Mouse (Mus musculus) limb, embryonic 12.5 days (tissue): ENCODE results near the gene Ado. TPM values are rescaled to one million over a fixed set of nuclear protein-coding genes. Genes with fewer than 3 reads are reported as not detected.

Experiments
- ATAC-seq: fragments of 200-750 bp; cut with Nextera tagmentation; 2 replicates; pipeline ENCODE4 v1.8.0; 2017; ENCODE audit warnings: low read depth, moderate TSS enrichment; ENCODE audit not compliant: insufficient number of reproducible peaks, insufficient read depth, low FRiP score, low TSS enrichment
- H3K27ac ChIP-seq: fragments of 300-500 bp; sonication (generic); 2 replicates; pipeline ENCODE4 v1.5.1; 2016; ENCODE audit warnings: mild to moderate bottlenecking, moderate library complexity
- H3K27me3 ChIP-seq: fragments of 300-500 bp; sonication (generic); 2 replicates; pipeline ENCODE4 v1.6.1; 2016; ENCODE audit warnings: mild to moderate bottlenecking, moderate library complexity
- H3K36me3 ChIP-seq: fragments of 300-500 bp; sonication (generic); 2 replicates; pipeline ENCODE4 v1.6.1; 2016; ENCODE audit warnings: mild to moderate bottlenecking, moderate library complexity
- H3K4me1 ChIP-seq: fragments of 300-500 bp; sonication (generic); replicated peaks from 2 replicates; pipeline ENCODE4 v1.6.1; 2016
- H3K4me2 ChIP-seq: fragments of 300-500 bp; sonication (generic); 2 replicates; pipeline ENCODE4 v1.6.1; 2016; ENCODE audit warnings: mild to moderate bottlenecking, moderate library complexity
- H3K4me3 ChIP-seq: fragments of 300-500 bp; sonication (generic); replicated peaks from 2 replicates; pipeline ENCODE4 v1.5.1; 2016; ENCODE audit warnings: mild to moderate bottlenecking
- H3K9ac ChIP-seq: fragments of 300-500 bp; sonication (generic); replicated peaks from 2 replicates; pipeline ENCODE4 v1.6.1; 2016; ENCODE audit warnings: mild to moderate bottlenecking, moderate library complexity
- H3K9me3 ChIP-seq: fragments of 300-500 bp; sonication (generic); 2 replicates; pipeline ENCODE4 v1.6.1; 2016; ENCODE audit warnings: mild to moderate bottlenecking, moderate library complexity
- WGBS: fragments of 180-500 bp; shearing (Covaris S2); methylation state at CpG from one replicate; pipeline ENCODE4 v1.1.7; 2016; 5-methylcytosine and 5-hydroxymethylcytosine counted together
- polyA plus RNA-seq: library from polyadenylated mRNA; unstranded; fragments of >200 nt; fragmentation: Nextera tagmentation; extraction: Ambion mirVana; gene quantifications from 2 replicates; pipeline ENCODE4 v1.2.1, GENCODE M21; 2016

The Ado gene
- polyA plus RNA-seq, 1 experiment from 2014 or later = 80.9 TPM

- H3K4me3 ChIP-seq = peak overlapping the region; percentile 51
- peak overlapping the region; percentile 99 for H3K4me2 ChIP-seq
- peaks cover 92% of the 10 kb centered on the region for H3K27me3 ChIP-seq
- WGBS = under 1% methylated on average over 35 of the region's 35 CpGs
- H3K9ac ChIP-seq = peak overlapping the region; percentile 35; the same call in 1 of the 2 replicates
- peak; percentile 12; the same call in 1 of the 2 replicates for ATAC-seq
- no peaks in the 10 kb centered on the region for H3K36me3 ChIP-seq
- no peak overlapping the region for H3K27ac ChIP-seq
- no peaks in the 10 kb centered on the region for H3K9me3 ChIP-seq
- H3K4me1 ChIP-seq = peaks cover 40% of the 10 kb centered on the region
These were observed 12.8 kb downstream of the Ado start for GRCm38 (mm10) chr10:67535972-67536371.

DNA sequence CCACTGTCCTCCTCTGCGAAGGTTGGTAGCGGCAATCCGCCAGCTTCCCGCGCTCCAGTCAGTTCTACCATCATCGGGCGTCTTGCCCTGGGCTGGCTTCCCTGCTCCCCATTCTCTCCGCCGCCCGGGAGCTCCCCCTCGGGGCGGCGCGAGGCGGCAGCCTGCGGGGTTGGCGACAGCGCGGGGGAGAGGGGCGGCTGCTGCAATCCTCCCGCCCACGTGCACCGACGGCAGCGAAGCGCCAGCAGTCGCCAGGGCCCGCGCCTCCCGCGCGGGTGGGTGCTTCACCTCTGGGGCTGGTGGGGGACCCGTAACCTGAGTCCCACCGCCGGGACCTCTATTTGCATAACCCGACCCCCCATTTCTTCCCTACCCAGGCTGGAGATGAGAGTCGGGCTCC is 13.5 kb downstream of the Ado start, which contains the start of gene Egr2:
Gene Egr2, plus strand, starts transcription at position 220 of the 400 bp plus-strand sequence.
- ATAC-seq = no peak
- Histone ChIP-seq H3K4me2 (peak within 1 kb of the TSS; percentile 99), H3K4me1 (peaks cover 33% of the 10 kb centered on the region), H3K36me3 (no peaks in the 10 kb centered on the region), H3K9me3 (no peaks in the 10 kb centered on the region), H3K27me3 (peaks cover 85% of the 10 kb centered on the region), H3K27ac (no peak within 1 kb of the TSS), H3K4me3 (peak within 1 kb of the TSS; percentile 51), H3K9ac (peak within 1 kb of the TSS; percentile 35; the same call in 1 of the 2 replicates)
- 2% methylated on average over 35 of the region's 37 CpGs for whole genome bisulfite sequencing

- H3K4me1 ChIP-seq = no peaks in the 10 kb centered on the region
- H3K36me3 ChIP-seq = no peaks in the 10 kb centered on the region
- H3K4me2 ChIP-seq = no peak overlapping the region
- no peak overlapping the region for H3K9ac ChIP-seq
- H3K27ac ChIP-seq = no peak overlapping the region
- H3K4me3 ChIP-seq = no peak overlapping the region
- 83% methylated on average over 4 of the region's 4 CpGs for WGBS
- peaks cover 37% of the 10 kb centered on the region for H3K27me3 ChIP-seq
- H3K9me3 ChIP-seq = no peaks in the 10 kb centered on the region
- ATAC-seq = no peak
These were observed 19.0 kb downstream of the Ado start for GRCm38 (mm10) chr10:67529769-67530168.

DNA sequence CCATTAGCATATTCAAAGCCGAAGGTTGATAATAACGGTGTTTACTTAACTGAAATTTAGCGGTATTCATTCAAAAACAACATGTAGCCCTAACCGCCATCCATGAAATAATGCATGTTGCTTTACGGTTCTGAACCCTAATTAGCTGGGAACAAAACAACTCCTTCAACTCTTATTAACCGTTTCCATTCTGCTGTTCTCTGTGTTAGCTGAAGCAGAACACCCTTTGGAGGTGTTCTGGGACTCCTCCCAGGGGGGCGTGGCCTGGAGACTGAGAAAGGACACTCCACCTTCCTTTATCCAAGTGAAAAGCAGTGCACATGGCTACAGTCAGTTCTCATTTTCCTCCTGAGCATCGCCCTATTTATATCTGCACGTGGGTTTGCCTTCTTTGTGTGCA is 22.3 kb downstream of the Ado start:
- Histone ChIP-seq H3K27me3 (peaks cover 5% of the 10 kb centered on the region; the same call in 1 of the 2 replicates), H3K4me3 (no peak overlapping the region), H3K36me3 (no peaks in the 10 kb centered on the region), H3K4me1 (no peaks in the 10 kb centered on the region), H3K4me2 (no peak overlapping the region), H3K9ac (no peak overlapping the region), H3K27ac (no peak overlapping the region), H3K9me3 (no peaks in the 10 kb centered on the region)
- WGBS = 72% methylated on average over 9 of the region's 9 CpGs
- no peak for ATAC-seq

DNA sequence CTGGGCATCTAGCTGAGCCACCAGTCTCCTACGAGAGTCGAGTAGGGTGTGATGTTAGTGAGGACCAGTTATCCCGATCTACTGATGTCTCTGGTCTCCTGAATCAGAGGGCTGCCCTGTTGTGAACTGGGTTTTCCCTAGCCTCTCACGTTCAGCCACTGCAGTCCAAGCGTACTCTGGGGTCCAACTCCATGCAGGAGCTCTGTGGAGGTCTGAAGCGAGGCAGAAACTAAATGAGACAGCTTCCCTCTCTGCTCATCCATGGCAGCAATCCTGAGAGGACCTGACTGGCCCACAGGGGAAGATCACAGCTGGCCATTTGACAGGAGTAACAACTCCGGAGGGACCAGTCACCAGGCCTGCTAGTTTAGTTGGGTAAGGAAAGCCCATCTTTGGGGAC is 24.1 kb downstream of the Ado start:
- H3K9me3 ChIP-seq = no peaks in the 10 kb centered on the region
- no peaks in the 10 kb centered on the region for H3K36me3 ChIP-seq
- 80% methylated on average over 7 of the region's 7 CpGs for WGBS
- no peaks in the 10 kb centered on the region for H3K27me3 ChIP-seq
- no peaks in the 10 kb centered on the region for H3K4me1 ChIP-seq
- no peak overlapping the region for H3K4me3 ChIP-seq
- ATAC-seq = no peak
- no peak overlapping the region for H3K9ac ChIP-seq
- no peak overlapping the region for H3K4me2 ChIP-seq
- no peak overlapping the region for H3K27ac ChIP-seq

DNA sequence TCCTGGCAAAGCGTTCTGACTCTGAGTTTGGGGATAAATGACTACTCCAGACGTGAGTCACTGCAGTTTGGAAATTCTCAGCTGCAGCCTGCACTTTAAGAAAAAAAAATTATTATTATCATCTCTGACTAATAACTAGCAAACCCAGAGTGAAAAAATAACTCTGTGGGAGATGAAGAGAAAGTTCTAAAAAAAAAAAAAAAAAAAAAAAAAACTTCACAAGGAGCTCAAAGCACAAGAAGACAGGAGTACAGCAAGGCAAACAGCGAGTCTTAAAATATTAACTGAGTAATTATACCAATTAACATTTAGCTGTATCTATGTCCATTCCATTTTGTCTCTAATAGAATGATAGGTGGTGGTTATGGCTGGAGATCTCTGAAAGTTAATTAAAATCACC is 24.6 kb downstream of the Ado start:
- no peak overlapping the region for H3K4me3 ChIP-seq
- H3K4me1 ChIP-seq = no peaks in the 10 kb centered on the region
- H3K27me3 ChIP-seq = no peaks in the 10 kb centered on the region
- H3K4me2 ChIP-seq = no peak overlapping the region
- no peak for ATAC-seq
- H3K27ac ChIP-seq = no peak overlapping the region
- 76% methylated on average over 3 of the region's 3 CpGs for WGBS
- no peaks in the 10 kb centered on the region for H3K36me3 ChIP-seq
- H3K9ac ChIP-seq = no peak overlapping the region
- H3K9me3 ChIP-seq = no peaks in the 10 kb centered on the region

DNA sequence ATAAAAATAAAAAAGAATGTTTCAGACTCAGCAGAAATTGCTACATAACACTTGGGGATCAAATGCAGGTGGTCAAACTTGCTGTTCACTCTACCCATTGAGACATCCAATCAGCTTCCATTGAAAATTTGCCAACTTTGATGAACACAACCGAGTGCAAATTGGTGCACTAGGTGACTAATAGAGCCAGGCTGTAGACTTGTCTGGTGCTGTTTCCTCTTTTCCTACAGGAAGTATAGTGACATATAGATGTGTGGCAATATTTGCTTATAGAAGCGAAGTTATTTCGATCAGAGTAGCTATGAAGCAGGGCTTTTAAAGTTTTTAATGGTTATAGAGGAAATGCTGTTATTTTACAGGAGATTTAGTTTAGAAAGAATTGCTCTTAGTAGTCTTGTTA is 30.0 kb downstream of the Ado start:
- no peak overlapping the region for H3K27ac ChIP-seq
- no peak overlapping the region for H3K9ac ChIP-seq
- H3K4me1 ChIP-seq = no peaks in the 10 kb centered on the region
- 87% methylated on average over 3 of the region's 3 CpGs for WGBS
- H3K36me3 ChIP-seq = no peaks in the 10 kb centered on the region
- no peaks in the 10 kb centered on the region for H3K9me3 ChIP-seq
- H3K4me3 ChIP-seq = no peak overlapping the region
- H3K27me3 ChIP-seq = no peaks in the 10 kb centered on the region
- H3K4me2 ChIP-seq = no peak overlapping the region
- no peak for ATAC-seq

GRCm38 (mm10) chr10:67512871-67513270 is 35.9 kb downstream of the Ado start:
- H3K4me2 ChIP-seq = no peak overlapping the region
- no peak for ATAC-seq
- no peaks in the 10 kb centered on the region for H3K27me3 ChIP-seq
- no peak overlapping the region for H3K4me3 ChIP-seq
- no peak overlapping the region for H3K9ac ChIP-seq
- H3K27ac ChIP-seq = no peak overlapping the region
- H3K9me3 ChIP-seq = no peaks in the 10 kb centered on the region
- WGBS = 78% methylated on average over 7 of the region's 7 CpGs
- no peaks in the 10 kb centered on the region for H3K4me1 ChIP-seq
- no peaks in the 10 kb centered on the region for H3K36me3 ChIP-seq

- no peaks in the 10 kb centered on the region for H3K36me3 ChIP-seq
- no peak overlapping the region for H3K4me2 ChIP-seq
- ATAC-seq = no peak
- H3K4me3 ChIP-seq = no peak overlapping the region
- H3K9ac ChIP-seq = no peak overlapping the region; the same call in 1 of the 2 replicates
- H3K4me1 ChIP-seq = no peaks in the 10 kb centered on the region
- H3K9me3 ChIP-seq = no peaks in the 10 kb centered on the region
- H3K27me3 ChIP-seq = no peaks in the 10 kb centered on the region
- no peak overlapping the region for H3K27ac ChIP-seq
- WGBS = 74% methylated on average over 8 of the region's 8 CpGs
These were observed 36.5 kb downstream of the Ado start for GRCm38 (mm10) chr10:67512211-67512610.

GRCm38 (mm10) chr10:67505248-67505647 is 43.5 kb downstream of the Ado start:
- ATAC-seq = no peak

DNA sequence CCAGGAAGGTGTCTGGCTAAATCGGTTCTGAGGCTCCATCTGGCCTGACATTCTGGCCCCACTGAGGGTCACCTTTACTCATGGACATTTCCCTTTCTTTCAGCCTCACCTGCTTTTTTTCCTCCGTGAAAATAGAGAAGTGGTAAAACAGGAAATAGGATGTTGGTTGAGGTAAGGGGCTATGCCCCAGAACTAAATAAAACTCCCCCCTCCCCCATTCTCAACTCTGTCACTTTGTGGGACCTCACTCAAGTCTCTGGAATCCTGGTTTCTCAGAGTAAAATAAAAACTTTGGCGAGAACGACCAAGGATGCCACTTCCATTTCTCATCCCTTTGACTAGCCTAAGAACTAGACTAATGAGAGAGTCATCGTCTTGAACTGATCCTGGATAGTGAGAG is 44.7 kb downstream of the Ado start:
- no peak overlapping the region for H3K27ac ChIP-seq
- no peaks in the 10 kb centered on the region for H3K9me3 ChIP-seq
- H3K4me3 ChIP-seq = no peak overlapping the region
- ATAC-seq = no peak
- 56% methylated on average over 5 of the region's 5 CpGs for WGBS
- peaks cover 6% of the 10 kb centered on the region for H3K4me1 ChIP-seq
- H3K36me3 ChIP-seq = no peaks in the 10 kb centered on the region
- no peak overlapping the region for H3K4me2 ChIP-seq
- H3K27me3 ChIP-seq = no peaks in the 10 kb centered on the region; the same call in 1 of the 2 replicates
- no peak overlapping the region for H3K9ac ChIP-seq

More at GRCm38 (mm10) chr10:67505248-67505647, 43.5 kb downstream of the Ado start:
- Histone ChIP-seq H3K27ac (no peak overlapping the region), H3K36me3 (no peaks in the 10 kb centered on the region), H3K27me3 (no peaks in the 10 kb centered on the region; the same call in 1 of the 2 replicates), H3K9me3 (no peaks in the 10 kb centered on the region), H3K4me1 (peaks cover 6% of the 10 kb centered on the region), H3K4me3 (no peak overlapping the region), H3K9ac (no peak overlapping the region), H3K4me2 (no peak overlapping the region)
- 66% methylated on average over 3 of the region's 3 CpGs for WGBS

GRCm38 (mm10) chr10:67503320-67503995 is 45.3 kb downstream of the Ado start:
- H3K27me3 ChIP-seq = no peaks in the 10 kb centered on the region; the same call in 1 of the 2 replicates
- no peak overlapping the region for H3K9ac ChIP-seq
- H3K4me1 ChIP-seq = peaks cover 6% of the 10 kb centered on the region
- ATAC-seq = no peak
- no peak overlapping the region for H3K27ac ChIP-seq
- H3K36me3 ChIP-seq = no peaks in the 10 kb centered on the region
- no peak overlapping the region for H3K4me3 ChIP-seq
- no peaks in the 10 kb centered on the region for H3K9me3 ChIP-seq
- 66% methylated on average over 15 of the region's 15 CpGs for WGBS
- H3K4me2 ChIP-seq = no peak overlapping the region
